Mouse (Mus musculus): ENCODE results near the gene Tmem161a. TPM values are rescaled to one million over a fixed set of nuclear protein-coding genes. Genes with fewer than 3 reads are reported as not detected.

Tmem161a gene
- polyA plus RNA-seq, 1 experiment from 2014 or later: 62.0 TPM

DNA sequence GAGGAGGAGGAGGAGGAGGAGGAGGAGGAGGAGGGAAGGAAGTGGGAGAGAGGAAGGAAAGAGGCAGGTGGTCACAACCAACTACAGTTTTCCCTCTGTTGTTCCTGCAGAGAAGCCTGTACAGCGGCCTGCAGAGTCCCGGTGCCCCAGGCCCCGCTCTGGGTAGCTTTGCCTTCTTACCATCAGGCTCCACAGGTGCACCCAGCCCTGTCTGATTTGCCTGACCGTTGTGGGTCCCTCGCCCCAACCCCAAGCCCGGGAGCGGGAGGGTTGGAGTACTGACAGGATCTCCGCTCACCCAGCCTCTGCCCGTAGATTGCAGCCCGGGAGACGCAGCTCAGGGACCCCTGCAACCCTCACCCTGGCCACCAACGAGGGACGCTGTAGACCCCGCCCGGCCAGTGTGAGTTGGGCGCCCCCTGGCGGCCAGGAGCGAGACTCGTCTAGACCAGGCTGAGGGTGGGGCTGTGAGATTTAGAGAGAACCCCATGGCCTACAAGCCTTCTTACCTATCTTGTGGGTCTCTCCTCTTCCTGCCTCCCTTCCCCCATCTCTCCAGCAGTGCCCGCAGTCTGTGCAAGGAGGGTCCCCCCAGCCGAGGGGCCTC is 5.5 kb upstream of the Tmem161a start:
- Histone ChIP-seq H3K9me3 (no peaks in the 10 kb centered on the region), H3K9ac (no peak overlapping the region), H3K4me3 (peak overlapping the region; percentile 28), H3K4me2 (peak overlapping the region; percentile 57), H3K27ac (no peak overlapping the region), H3K27me3 (replicated peaks) (peaks cover 12% of the 10 kb centered on the region; the same call in 1 of the 2 replicates), H3K4me1 (peaks cover 8% of the 10 kb centered on the region), H3K36me3 (replicated peaks) (no peaks in the 10 kb centered on the region)
- ATAC-seq (replicated peaks): peak; percentile 81
- 2% methylated on average over 21 of the region's 21 CpGs for WGBS

DNA sequence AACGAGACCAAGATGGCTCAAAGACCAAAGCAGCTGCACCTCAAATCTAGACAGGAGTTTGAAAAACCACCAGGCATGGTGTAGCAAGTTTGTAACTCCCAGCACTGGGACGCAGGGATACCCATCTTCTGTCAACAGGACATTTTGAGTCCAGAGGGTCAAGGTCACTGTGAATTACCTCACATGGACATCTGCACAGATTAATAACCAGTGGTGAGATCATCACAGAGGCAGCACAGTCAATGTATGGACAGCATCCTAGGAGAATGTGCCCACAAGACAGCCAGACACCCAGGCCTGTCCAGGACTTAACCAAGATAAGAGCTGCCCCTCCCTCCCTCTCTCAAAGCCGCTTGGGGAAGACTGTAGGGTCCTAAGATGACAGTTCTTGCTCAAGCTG is 2.0 kb upstream of the Tmem161a start:
- H3K4me1 ChIP-seq: peaks cover 23% of the 10 kb centered on the region
- no peak for ATAC-seq (replicated peaks)
- no peaks in the 10 kb centered on the region for H3K9me3 ChIP-seq
- WGBS: 88% methylated on average over 3 of the region's 3 CpGs
- peaks cover 9% of the 10 kb centered on the region; the same call in 1 of the 2 replicates for H3K27me3 ChIP-seq (replicated peaks)
- no peak overlapping the region for H3K9ac ChIP-seq
- no peak overlapping the region for H3K27ac ChIP-seq
- no peaks in the 10 kb centered on the region for H3K36me3 ChIP-seq (replicated peaks)
- no peak overlapping the region for H3K4me3 ChIP-seq
- no peak overlapping the region for H3K4me2 ChIP-seq

DNA sequence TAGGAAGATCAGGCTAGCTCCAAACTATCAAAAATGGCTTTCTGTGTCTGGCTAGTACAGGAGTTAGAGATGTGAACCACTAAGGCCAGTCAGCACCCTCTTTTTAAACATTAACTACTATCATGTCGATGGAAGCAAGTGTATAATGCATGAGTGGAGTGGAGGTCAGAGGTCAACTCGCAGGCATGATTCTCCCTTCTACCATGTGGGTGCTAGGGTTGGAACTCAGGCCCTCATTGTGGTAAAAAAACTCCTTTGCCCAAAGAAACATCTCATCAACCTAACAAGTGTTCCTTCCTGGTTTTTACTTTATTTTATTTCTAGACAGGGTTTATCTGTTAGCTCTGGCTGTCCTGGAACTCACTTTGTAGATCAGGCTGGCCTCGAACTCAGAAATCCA is 1.4 kb upstream of the Tmem161a start:
- no peak overlapping the region for H3K4me2 ChIP-seq
- H3K4me3 ChIP-seq: no peak overlapping the region
- no peak overlapping the region for H3K27ac ChIP-seq
- peaks cover 23% of the 10 kb centered on the region for H3K4me1 ChIP-seq
- no peak overlapping the region for H3K9ac ChIP-seq
- WGBS: 82% methylated on average over 3 of the region's 3 CpGs
- ATAC-seq (replicated peaks): no peak
- H3K9me3 ChIP-seq: no peaks in the 10 kb centered on the region
- H3K36me3 ChIP-seq (replicated peaks): no peaks in the 10 kb centered on the region
- 0 out of 2 replicates have a peak, but pooled peaks cover 5% of the 10 kb centered on the region for H3K27me3 ChIP-seq (replicated peaks)

DNA sequence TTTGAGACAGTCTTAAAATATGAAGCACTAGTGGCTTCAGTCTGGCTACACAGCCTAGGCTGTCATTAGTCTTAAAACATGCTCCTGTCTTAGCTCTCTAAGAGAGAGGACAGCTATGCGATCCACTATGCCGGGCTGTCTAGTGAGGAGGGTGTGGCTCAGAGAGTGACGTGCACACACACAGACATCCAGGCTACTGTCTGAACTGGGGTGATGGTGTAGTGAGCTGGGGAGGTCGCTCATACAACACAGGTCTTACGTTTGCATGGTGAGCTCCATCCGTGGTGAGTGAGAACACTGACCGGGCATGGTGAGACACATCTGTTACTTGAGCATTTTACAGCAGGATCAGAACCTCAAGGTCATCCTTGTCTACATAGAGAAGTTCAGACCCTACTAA is 916 bp upstream of the Tmem161a start:
- H3K9me3 ChIP-seq: no peaks in the 10 kb centered on the region
- 0 out of 2 replicates have a peak, but pooled peaks cover 3% of the 10 kb centered on the region for H3K27me3 ChIP-seq (replicated peaks)
- 90% methylated on average over 7 of the region's 7 CpGs for WGBS
- H3K9ac ChIP-seq: no peak overlapping the region
- ATAC-seq (replicated peaks): no peak
- no peak overlapping the region for H3K27ac ChIP-seq
- H3K4me3 ChIP-seq: no peak overlapping the region
- no peak overlapping the region for H3K4me2 ChIP-seq
- no peaks in the 10 kb centered on the region for H3K36me3 ChIP-seq (replicated peaks)
- H3K4me1 ChIP-seq: peaks cover 23% of the 10 kb centered on the region

DNA sequence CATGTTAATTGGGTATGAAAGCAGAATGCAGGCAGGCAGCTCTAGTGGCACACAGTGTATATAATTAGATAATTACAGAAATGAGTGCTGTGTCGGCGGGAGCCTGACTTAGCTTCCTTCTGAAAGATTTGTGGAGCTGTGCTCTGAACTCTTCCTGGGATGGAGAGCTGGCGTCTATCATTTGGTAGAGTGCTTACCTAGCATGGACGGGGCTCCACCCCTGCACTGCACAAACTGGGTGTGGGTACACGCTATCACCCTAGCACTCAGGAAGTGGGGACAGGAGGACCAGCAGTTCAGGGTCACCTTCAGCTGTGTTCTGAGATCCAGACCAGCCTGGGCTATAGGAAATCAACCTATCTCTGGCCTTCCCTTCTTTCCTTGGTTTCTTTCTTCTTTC is 1.2 kb downstream of the Tmem161a start:
- Histone ChIP-seq H3K36me3 (replicated peaks) (no peaks in the 10 kb centered on the region), H3K4me3 (no peak overlapping the region), H3K4me1 (peaks cover 16% of the 10 kb centered on the region), H3K4me2 (peak overlapping the region; percentile 59; the same call in 1 of the 2 replicates), H3K9ac (no peak overlapping the region), H3K9me3 (no peaks in the 10 kb centered on the region), H3K27ac (no peak overlapping the region), H3K27me3 (replicated peaks) (no peaks in the 10 kb centered on the region)
- no peak for ATAC-seq (replicated peaks)
- 87% methylated on average over 5 of the region's 5 CpGs for WGBS

DNA sequence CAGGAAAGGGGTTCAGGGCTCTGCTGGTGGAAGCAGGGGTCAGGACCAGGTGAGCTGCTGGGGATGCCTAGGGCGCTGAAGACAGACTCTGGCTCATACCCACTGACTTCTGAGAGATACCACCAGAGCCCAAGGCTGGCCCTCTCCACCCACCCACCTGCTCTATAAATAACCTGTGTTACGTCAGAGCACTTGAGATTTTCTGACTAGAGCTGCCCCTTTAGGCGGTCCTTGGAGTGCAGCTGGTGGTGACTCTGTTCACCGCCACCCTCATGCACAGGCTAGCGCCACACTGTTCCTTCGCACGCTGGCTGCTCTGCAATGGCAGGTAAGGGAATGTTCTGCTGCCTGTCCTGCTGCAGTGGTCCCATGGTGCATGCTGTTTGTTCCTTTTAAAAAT is 1.9 kb downstream of the Tmem161a start:
- peaks cover 16% of the 10 kb centered on the region for H3K4me1 ChIP-seq
- H3K27me3 ChIP-seq (replicated peaks): no peaks in the 10 kb centered on the region
- H3K4me2 ChIP-seq: no peak overlapping the region
- 94% methylated on average over 7 of the region's 7 CpGs for WGBS
- no peak overlapping the region for H3K4me3 ChIP-seq
- no peaks in the 10 kb centered on the region for H3K36me3 ChIP-seq (replicated peaks)
- H3K27ac ChIP-seq: no peak overlapping the region
- ATAC-seq (replicated peaks): no peak
- H3K9me3 ChIP-seq: no peaks in the 10 kb centered on the region
- no peak overlapping the region for H3K9ac ChIP-seq

DNA sequence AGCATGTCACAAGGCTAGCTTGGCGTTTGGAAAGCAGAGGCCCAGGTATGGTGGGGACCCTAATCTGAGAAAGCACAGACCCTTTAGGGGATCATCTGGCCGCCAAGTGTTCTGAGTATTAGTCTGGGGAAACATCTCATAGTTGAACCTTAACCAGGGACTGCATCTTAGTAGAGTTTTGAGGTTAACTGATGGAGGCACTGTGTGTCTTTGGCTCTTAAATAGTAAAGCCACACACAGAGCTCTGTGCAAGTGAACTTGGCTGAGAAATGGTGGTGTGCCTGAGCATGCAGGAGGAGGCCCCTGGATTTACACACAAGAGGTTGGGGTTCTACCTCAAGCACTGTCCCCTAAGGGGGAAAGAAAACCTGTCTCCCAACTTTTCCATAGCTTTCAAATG is 6.1 kb downstream of the Tmem161a start:
- no peaks in the 10 kb centered on the region; the same call in 1 of the 2 replicates for H3K36me3 ChIP-seq (replicated peaks)
- no peak for ATAC-seq (replicated peaks)
- 97% methylated on average over 2 of the region's 2 CpGs for WGBS
- no peak overlapping the region for H3K27ac ChIP-seq
- H3K27me3 ChIP-seq (replicated peaks): no peaks in the 10 kb centered on the region
- H3K9me3 ChIP-seq: no peaks in the 10 kb centered on the region
- H3K4me3 ChIP-seq: no peak overlapping the region
- peaks cover 7% of the 10 kb centered on the region for H3K4me1 ChIP-seq
- no peak overlapping the region for H3K9ac ChIP-seq
- no peak overlapping the region for H3K4me2 ChIP-seq

DNA sequence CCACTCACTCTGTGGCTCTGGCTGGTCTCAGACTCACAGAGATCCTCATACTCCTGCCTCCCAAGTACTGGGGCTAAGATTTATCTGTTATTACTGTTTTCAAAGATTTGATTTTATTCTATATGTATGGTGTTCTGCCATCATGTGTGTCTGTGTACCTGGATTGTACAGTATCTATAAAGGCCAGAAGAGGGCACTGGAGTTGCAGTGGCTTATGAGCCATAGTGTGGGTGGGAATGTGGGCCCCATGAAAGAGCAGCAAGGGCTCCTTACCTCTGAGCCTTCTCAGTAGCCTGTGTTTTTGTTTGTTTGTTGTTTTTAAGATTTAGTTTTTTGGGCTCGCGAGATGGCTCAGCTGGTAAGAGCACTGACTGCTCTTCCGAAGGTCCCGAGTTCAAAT is 6.9 kb downstream of the Tmem161a start:
- WGBS: 93% methylated on average over 4 of the region's 4 CpGs
- Histone ChIP-seq H3K27me3 (replicated peaks) (no peaks in the 10 kb centered on the region), H3K4me1 (no peaks in the 10 kb centered on the region; the same call in 1 of the 2 replicates), H3K4me3 (no peak overlapping the region), H3K4me2 (no peak overlapping the region), H3K9ac (no peak overlapping the region), H3K36me3 (replicated peaks) (no peaks in the 10 kb centered on the region; the same call in 1 of the 2 replicates), H3K27ac (no peak overlapping the region), H3K9me3 (no peaks in the 10 kb centered on the region)
- no peak for ATAC-seq (replicated peaks)

DNA sequence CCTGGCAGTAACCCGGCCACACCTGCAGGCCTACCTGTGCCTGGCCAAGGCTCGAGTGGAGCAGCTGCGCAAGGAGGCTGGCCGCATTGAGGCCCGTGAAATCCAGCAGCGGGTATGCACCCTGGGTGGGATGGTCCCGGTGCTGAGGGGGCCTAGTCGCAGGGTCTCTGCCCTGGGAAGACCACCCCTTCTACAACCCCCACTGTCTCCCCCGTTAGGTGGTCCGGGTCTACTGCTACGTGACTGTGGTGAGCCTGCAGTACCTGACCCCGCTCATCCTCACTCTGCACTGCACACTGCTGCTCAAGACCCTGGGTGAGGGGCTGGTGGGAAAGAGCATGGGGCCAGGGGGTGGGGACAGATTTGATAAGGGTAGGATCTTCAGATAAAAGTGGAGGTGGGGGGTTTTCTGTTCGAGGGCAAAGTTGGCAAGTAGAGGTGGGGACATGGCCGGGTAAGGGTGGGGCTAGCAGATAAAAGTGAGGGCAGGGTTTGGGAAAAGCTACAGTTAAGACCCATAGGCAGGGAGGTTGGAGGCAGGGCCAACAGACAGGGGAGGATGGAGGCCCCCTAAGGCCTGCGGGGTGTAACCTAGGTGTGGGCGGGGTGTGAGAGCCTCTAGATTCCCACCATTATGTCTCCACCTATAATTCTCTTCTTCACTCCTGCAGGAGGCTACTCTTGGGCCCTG is 9.2 kb downstream of the Tmem161a start:
- Histone ChIP-seq H3K27ac (no peak overlapping the region), H3K36me3 (replicated peaks) (no peaks in the 10 kb centered on the region; the same call in 1 of the 2 replicates), H3K27me3 (replicated peaks) (no peaks in the 10 kb centered on the region), H3K9me3 (no peaks in the 10 kb centered on the region), H3K4me3 (no peak overlapping the region), H3K4me2 (no peak overlapping the region), H3K4me1 (no peaks in the 10 kb centered on the region), H3K9ac (no peak overlapping the region)
- no peak for ATAC-seq (replicated peaks)
- 91% methylated on average over 16 of the region's 16 CpGs for WGBS

DNA sequence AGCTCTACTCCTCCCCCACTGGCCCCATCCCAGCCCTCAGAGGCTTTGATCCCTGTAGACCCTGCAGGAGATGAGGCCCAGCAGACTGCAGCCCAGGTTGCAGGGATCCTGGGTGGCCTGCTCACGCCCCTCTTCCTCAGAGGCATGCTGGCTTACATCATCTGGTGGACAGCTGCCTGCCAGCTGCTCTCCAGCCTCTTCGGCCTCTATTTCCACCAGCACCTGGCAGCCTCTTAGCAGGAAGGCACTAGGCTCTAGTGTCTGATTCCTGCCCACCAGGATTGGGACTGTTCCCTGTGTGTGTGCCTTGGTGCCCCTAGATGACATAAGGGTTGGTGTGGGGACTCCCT is 9.7 kb downstream of the Tmem161a start:
- H3K36me3 ChIP-seq (replicated peaks): no peaks in the 10 kb centered on the region; the same call in 1 of the 2 replicates
- no peak for ATAC-seq (replicated peaks)
- no peak overlapping the region for H3K4me3 ChIP-seq

DNA sequence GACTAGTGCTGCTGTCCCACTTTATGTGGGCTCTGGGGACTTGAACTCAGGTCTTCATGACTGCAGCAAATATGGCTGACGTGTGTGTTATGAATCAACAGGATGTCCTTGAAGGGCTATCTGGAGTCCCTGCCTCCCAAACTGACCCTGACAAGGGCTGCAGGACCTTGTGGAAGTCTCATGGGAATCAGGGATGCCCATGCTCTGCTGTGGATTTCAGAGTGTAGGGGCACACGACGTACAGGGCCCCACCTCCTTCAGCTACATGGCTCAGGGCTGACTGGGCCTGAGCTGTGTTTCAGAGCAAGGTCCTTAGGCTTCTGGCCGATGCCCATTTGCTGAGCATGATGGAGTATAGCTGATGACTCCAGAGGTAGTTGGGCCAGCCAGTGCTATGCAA is 11.0 kb downstream of the Tmem161a start:
- ATAC-seq (replicated peaks): no peak
- H3K36me3 ChIP-seq (replicated peaks): no peaks in the 10 kb centered on the region; the same call in 1 of the 2 replicates
- H3K4me2 ChIP-seq: no peak overlapping the region

More for the DNA sequence above, 9.7 kb downstream of the Tmem161a start:
- Histone ChIP-seq H3K4me1 (no peaks in the 10 kb centered on the region), H3K27ac (no peak overlapping the region), H3K27me3 (replicated peaks) (no peaks in the 10 kb centered on the region), H3K9me3 (no peaks in the 10 kb centered on the region), H3K4me2 (no peak overlapping the region), H3K9ac (no peak overlapping the region)
- WGBS: 80% methylated on average over 2 of the region's 2 CpGs

DNA sequence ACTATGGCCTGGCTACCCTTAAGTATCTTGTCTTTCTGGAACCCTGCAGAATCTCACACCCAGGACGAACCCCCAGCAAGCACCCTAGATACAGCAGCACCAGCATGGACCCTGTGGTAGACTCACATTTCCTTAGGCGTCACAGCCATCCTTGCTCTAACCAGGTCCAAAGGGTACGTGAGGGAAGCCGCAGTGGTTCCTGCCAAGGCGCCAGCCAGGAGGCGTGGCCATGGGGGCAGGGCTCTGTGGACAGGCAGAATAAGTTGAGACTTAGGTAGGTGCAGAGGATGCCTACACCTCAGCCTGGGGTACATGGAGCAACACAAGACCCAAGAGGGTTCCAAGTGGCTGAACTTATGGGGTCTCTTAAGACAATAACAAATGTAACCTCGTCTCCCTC is 16.6 kb downstream of the Tmem161a start:
- 79% methylated on average over 7 of the region's 7 CpGs for WGBS
- no peak overlapping the region for H3K4me3 ChIP-seq
- no peaks in the 10 kb centered on the region for H3K9me3 ChIP-seq
- H3K4me2 ChIP-seq: no peak overlapping the region
- H3K27ac ChIP-seq: no peak overlapping the region
- no peak overlapping the region for H3K9ac ChIP-seq
- no peaks in the 10 kb centered on the region for H3K4me1 ChIP-seq
- no peaks in the 10 kb centered on the region; the same call in 1 of the 2 replicates for H3K36me3 ChIP-seq (replicated peaks)
- H3K27me3 ChIP-seq (replicated peaks): no peaks in the 10 kb centered on the region
- no peak for ATAC-seq (replicated peaks)

More for the DNA sequence above, 11.0 kb downstream of the Tmem161a start:
- 95% methylated on average over 4 of the region's 4 CpGs for WGBS
- no peak overlapping the region for H3K4me3 ChIP-seq
- no peaks in the 10 kb centered on the region for H3K9me3 ChIP-seq
- no peaks in the 10 kb centered on the region for H3K27me3 ChIP-seq (replicated peaks)
- no peak overlapping the region for H3K27ac ChIP-seq
- H3K9ac ChIP-seq: no peak overlapping the region
- no peaks in the 10 kb centered on the region for H3K4me1 ChIP-seq

DNA sequence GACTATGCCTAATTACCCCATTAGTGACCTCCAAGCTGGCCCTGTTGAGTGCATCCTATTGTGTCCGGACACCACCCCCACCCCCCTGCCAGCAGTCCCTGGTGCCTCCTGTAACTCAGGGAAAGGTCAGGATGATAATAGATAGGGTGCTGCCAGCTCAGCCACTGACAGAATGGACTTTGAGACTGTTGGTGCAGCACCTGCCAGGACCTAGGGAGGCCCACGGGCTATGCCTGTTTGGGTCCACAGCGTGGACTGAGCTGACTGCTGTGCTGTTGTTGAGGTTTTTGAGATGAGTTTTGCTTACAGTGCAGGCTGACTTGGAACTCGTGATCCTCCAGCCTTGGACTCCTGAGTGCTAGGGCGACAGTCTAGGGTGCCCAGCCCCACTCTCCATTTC is 21.1 kb downstream of the Tmem161a start:
- H3K9ac ChIP-seq: no peak overlapping the region
- H3K27ac ChIP-seq: no peak overlapping the region
- no peak for ATAC-seq (replicated peaks)
- H3K9me3 ChIP-seq: no peaks in the 10 kb centered on the region
- H3K4me3 ChIP-seq: no peak overlapping the region
- WGBS: 68% methylated on average over 5 of the region's 5 CpGs
- H3K4me2 ChIP-seq: no peak overlapping the region
- H3K27me3 ChIP-seq (replicated peaks): no peaks in the 10 kb centered on the region
- no peaks in the 10 kb centered on the region; the same call in 1 of the 2 replicates for H3K36me3 ChIP-seq (replicated peaks)
- H3K4me1 ChIP-seq: no peaks in the 10 kb centered on the region
